In genomic region chr9:51517643-51518042, GRCm38 (mm10) we compare ENCODE assay signal across 14 mouse cellular contexts.
A peak's percentile ranks its signal among the peaks of the same experiment; 100 is the strongest.
DNase-seq lines count a peak whose midpoint lies in the region; ATAC-seq and TF ChIP-seq lines count a peak whose summit lies in the region.
"Had no signal": no experiment of that assay in that cellular context is flagged by ENCODE, and none has a peak within 500 bp of the region (broad histone marks: within the 10 kb centered on the region; RNA-seq: fewer than 3 reads in every experiment).

No protein-coding gene starts in this region.

- peak; percentile 70 for ATAC-seq in frontal cortex, adult (ENCODE audit: low TSS enrichment)
- no peak for ATAC-seq in midbrain, postnatal 0 days (ENCODE audit: low FRiP score)
- ATAC-seq in midbrain, embryonic 14.5 days (ENCODE audit: low FRiP score, low TSS enrichment), result no peak
- ATAC-seq in neural tube, embryonic 15.5 days (ENCODE audit: low FRiP score), result no peak
- ATAC-seq: inflammation-experienced regulatory T-cells, adult 6 months; liver, embryonic 12.5 days had no signal

- H3K4me1 ChIP-seq in midbrain, postnatal 0 days (ENCODE audit: insufficient read depth, low read length), result no peaks in the 10 kb centered on the region
- no peaks in the 10 kb centered on the region for H3K4me1 ChIP-seq in midbrain, embryonic 14.5 days (ENCODE audit: control insufficient read depth, insufficient read depth, low read length)
- no peaks in the 10 kb centered on the region for H3K4me1 ChIP-seq in neural tube, embryonic 15.5 days
- H3K4me1 ChIP-seq: liver, embryonic 12.5 days; megakaryocyte, embryonic 14.5 days had no signal

- H3K36me3 ChIP-seq in midbrain, postnatal 0 days (ENCODE audit: insufficient read depth, low read length), result no peaks in the 10 kb centered on the region
- no peaks in the 10 kb centered on the region for H3K36me3 ChIP-seq in midbrain, embryonic 14.5 days (ENCODE audit: control insufficient read depth, insufficient read depth, low read length)
- H3K36me3 ChIP-seq in neural tube, embryonic 15.5 days, result no peaks in the 10 kb centered on the region
- H3K36me3 ChIP-seq: liver, embryonic 12.5 days had no signal

- H3K4me3 ChIP-seq in midbrain, postnatal 0 days (ENCODE audit: low read depth, low read length), result no peak overlapping the region
- no peak overlapping the region for H3K4me3 ChIP-seq in midbrain, embryonic 14.5 days (replicated peaks; ENCODE audit: low read depth, low read length)
- no peak overlapping the region for H3K4me3 ChIP-seq in left cerebral cortex, adult 2 months
- no peak overlapping the region for H3K4me3 ChIP-seq in neural tube, embryonic 15.5 days (replicated peaks)
- H3K4me3 ChIP-seq: erythroblast, embryonic 14.5 days; liver, embryonic 12.5 days; megakaryocyte, embryonic 14.5 days had no signal

- H3K4me2 ChIP-seq in midbrain, postnatal 0 days (ENCODE audit: low read depth, low read length, poor library complexity, severe bottlenecking), result no peak overlapping the region
- no peak overlapping the region for H3K4me2 ChIP-seq in midbrain, embryonic 14.5 days (ENCODE audit: low read length)
- no peak overlapping the region for H3K4me2 ChIP-seq in neural tube, embryonic 15.5 days
- H3K4me2 ChIP-seq: liver, embryonic 12.5 days had no signal

- intact Hi-C loops in left cerebral cortex, adult 2 months (cut with DNase I), result loop anchor here (2.0 kb wide), 1 partner anchor 247 kb away; the partner anchor contains the start of gene Arhgap20

- TF ChIP-seq CTCF in midbrain, postnatal 0 days (IDR thresholded peaks at IDR 0.05), result no peak
- no peak for TF ChIP-seq CTCF in left cerebral cortex, adult 2 months (IDR thresholded peaks at IDR 0.05)

- no peak overlapping the region for H3K9ac ChIP-seq in midbrain, postnatal 0 days (replicated peaks; ENCODE audit: low read length, poor library complexity, severe bottlenecking)
- no peak overlapping the region for H3K9ac ChIP-seq in midbrain, embryonic 14.5 days (replicated peaks; ENCODE audit: low read length)
- no peak overlapping the region for H3K9ac ChIP-seq in neural tube, embryonic 15.5 days (replicated peaks)
- H3K9ac ChIP-seq: liver, embryonic 12.5 days had no signal

- no peaks in the 10 kb centered on the region for H3K9me3 ChIP-seq in midbrain, postnatal 0 days (ENCODE audit: low read length)
- H3K9me3 ChIP-seq in midbrain, embryonic 14.5 days (ENCODE audit: control insufficient read depth, low read length), result no peaks in the 10 kb centered on the region
- H3K9me3 ChIP-seq in neural tube, embryonic 15.5 days (replicated peaks), result no peaks in the 10 kb centered on the region
- H3K9me3 ChIP-seq: liver, embryonic 12.5 days; megakaryocyte, embryonic 14.5 days had no signal

- H3K27me3 ChIP-seq in midbrain, postnatal 0 days (ENCODE audit: insufficient read depth, low read length), result no peaks in the 10 kb centered on the region
- no peaks in the 10 kb centered on the region for H3K27me3 ChIP-seq in midbrain, embryonic 14.5 days (ENCODE audit: control insufficient read depth, insufficient read depth, low read length)
- H3K27me3 ChIP-seq in neural tube, embryonic 15.5 days (replicated peaks), result no peaks in the 10 kb centered on the region
- H3K27me3 ChIP-seq: liver, embryonic 12.5 days; megakaryocyte, embryonic 14.5 days had no signal

- no peak overlapping the region for H3K27ac ChIP-seq in midbrain, postnatal 0 days (ENCODE audit: low read depth, low read length)
- no peak overlapping the region for H3K27ac ChIP-seq in midbrain, embryonic 14.5 days (replicated peaks; ENCODE audit: low read depth, low read length)
- peak overlapping the region; percentile 64 for H3K27ac ChIP-seq in left cerebral cortex, adult 2 months
- H3K27ac ChIP-seq in neural tube, embryonic 15.5 days (replicated peaks), result no peak overlapping the region
- H3K27ac ChIP-seq: liver, embryonic 12.5 days had no signal

- DNase-seq in frontal cortex, postnatal 25 days (ENCODE audit: low spot score in 2 of 2), result no peak
- peak; percentile 59 for DNase-seq in midbrain, postnatal 0 days (ENCODE audit: low spot score)
- no peak for DNase-seq in midbrain, embryonic 14.5 days
- DNase-seq in left cerebral cortex, adult 2 months (ENCODE audit: extremely low spot score in 1 of 2, low spot score in 2 of 2), result peak in 1 of 2 experiments; percentile 29
- no peak for DNase-seq in neural tube, embryonic 10.5 days (ENCODE audit: extremely low spot score, low spot score)
- no peak for DNase-seq in ovary, postnatal 14 days (ENCODE audit: low spot score)
- DNase-seq: kidney, postnatal 36 days; thymus, postnatal 36 days had no signal

- 81% methylated on average over 2 of the region's 2 CpGs for WGBS in midbrain, postnatal 0 days
- WGBS in midbrain, embryonic 14.5 days, result 85% methylated on average over 2 of the region's 2 CpGs
- 82% methylated on average over 2 of the region's 2 CpGs for WGBS in neural tube, embryonic 15.5 days
